Mouse (Mus musculus): ENCODE results near the gene Dnajc7. TPM values are rescaled to one million over a fixed set of nuclear protein-coding genes. Genes with fewer than 3 reads are reported as not detected.
A peak's percentile ranks its signal among the peaks of the same experiment; 100 is the strongest.
"Not testable (repeated sequence)": the region's sequence is repeated elsewhere in the genome, so short reads cannot be mapped to it uniquely, and the experiment has no call there.

Dnajc7 gene
- total RNA-seq, 2 experiments from 2014 or later: 242 to 257 TPM

GRCm38 (mm10) chr11:100585148-100585547, 34.8 kb downstream of the Dnajc7 start:
- Histone ChIP-seq H3K4me3 (no peak overlapping the region), H3K27ac (peak overlapping the region; percentile 48; the same call in 1 of the 2 replicates)
- DNase-seq (ENCODE audit: low spot score in 2 of 2): no peak
- no peak for TF ChIP-seq CTCF (conservative IDR thresholded peaks at IDR 0.05)

DNA sequence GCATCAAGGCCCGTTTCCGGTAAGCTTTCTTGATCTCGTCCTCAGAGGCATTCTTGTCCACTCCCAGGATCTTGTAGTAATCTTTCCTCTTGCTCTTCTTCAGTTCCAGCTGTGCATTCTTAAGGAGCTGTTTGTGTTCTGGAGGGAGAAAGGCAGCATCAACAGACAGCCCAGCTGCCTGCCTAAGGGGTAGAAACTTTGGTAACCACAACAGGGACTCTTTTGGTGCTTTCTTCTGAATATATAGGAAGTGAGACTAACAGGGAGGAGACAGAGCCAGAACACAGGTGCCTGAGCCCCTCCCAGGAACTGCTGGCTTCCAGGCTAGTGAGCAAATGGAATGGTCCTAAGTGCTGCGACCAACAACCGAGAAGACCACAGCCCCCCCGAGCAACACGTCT, 35.4 kb downstream of the Dnajc7 start:
- peak overlapping the region; percentile 18; the same call in 1 of the 2 replicates for H3K27ac ChIP-seq
- TF ChIP-seq CTCF (conservative IDR thresholded peaks at IDR 0.05): no peak
- H3K4me3 ChIP-seq: no peak overlapping the region
- no peak for DNase-seq (ENCODE audit: low spot score in 2 of 2)

- no peak overlapping the region for H3K4me3 ChIP-seq
- no peak for TF ChIP-seq CTCF (conservative IDR thresholded peaks at IDR 0.05)
- DNase-seq (ENCODE audit: low spot score in 2 of 2): no peak
- peak overlapping the region; percentile 21; the same call in 1 of the 2 replicates for H3K27ac ChIP-seq
Measured at GRCm38 (mm10) chr11:100582836-100583235, 37.1 kb downstream of the Dnajc7 start.

- H3K27ac ChIP-seq: peak overlapping the region; percentile 76; the same call in 1 of the 2 replicates
- not testable (repeated sequence) for H3K4me3 ChIP-seq; DNase-seq (ENCODE audit: low spot score in 2 of 2)
Measured at GRCm38 (mm10) chr11:100582413-100582812, 37.6 kb downstream of the Dnajc7 start.

DNA sequence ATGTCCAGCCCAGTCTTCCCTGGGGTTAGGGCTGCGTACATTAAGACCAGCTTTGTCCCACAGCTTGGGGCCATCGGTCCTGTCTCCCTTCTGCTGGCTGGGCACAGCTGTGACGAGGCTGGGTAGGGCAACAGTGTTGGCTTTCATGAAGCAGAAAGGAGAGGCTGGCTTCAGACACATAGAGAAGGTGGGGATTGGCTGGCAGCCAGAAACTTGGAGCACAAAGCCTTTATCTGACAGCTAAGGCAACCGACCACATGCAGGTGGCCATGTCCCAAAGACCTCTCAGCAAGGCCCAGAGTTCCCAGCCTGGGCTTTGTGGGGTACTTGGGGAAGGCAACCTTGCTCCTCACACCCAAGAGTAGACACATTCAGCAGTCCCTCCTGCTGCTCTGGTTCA, 38.2 kb downstream of the Dnajc7 start:
- no peak overlapping the region for H3K4me3 ChIP-seq
- DNase-seq (ENCODE audit: low spot score in 2 of 2): peak; percentile 53 to 57
- H3K27ac ChIP-seq: peak overlapping the region; percentile 76
- no peak for TF ChIP-seq CTCF (conservative IDR thresholded peaks at IDR 0.05)

DNA sequence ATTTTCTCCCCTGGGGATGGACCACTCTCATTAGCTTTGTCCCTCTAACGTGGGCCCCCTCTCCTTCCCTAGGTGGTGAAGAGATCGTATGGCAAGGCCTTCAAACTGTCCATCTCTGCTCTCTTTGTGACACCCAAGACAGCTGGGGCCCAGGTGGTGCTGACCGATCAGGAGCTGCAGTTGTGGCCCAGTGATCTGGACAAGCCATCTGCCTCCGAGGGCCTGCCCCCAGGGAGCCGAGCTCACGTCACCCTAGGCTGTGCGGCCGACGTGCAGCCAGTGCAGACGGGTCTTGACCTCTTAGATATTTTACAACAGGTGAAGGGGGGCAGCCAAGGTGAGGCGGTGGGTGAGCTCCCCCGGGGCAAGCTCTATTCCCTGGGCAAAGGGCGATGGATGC, 39.7 kb downstream of the Dnajc7 start:
- Histone ChIP-seq H3K4me3 (peak overlapping the region; percentile 15; the same call in 1 of the 2 replicates), H3K27ac (peak overlapping the region; percentile 36; the same call in 1 of the 2 replicates)
- DNase-seq (ENCODE audit: low spot score in 2 of 2): no peak
- TF ChIP-seq CTCF (conservative IDR thresholded peaks at IDR 0.05): no peak

GRCm38 (mm10) chr11:100579116-100579799, 40.7 kb downstream of the Dnajc7 start:
- DNase-seq (ENCODE audit: low spot score in 2 of 2): no peak
- peak overlapping the region; percentile 89; the same call in 1 of the 2 replicates for H3K27ac ChIP-seq
- peak overlapping the region; percentile 28 for H3K4me3 ChIP-seq
- TF ChIP-seq CTCF (conservative IDR thresholded peaks at IDR 0.05): no peak

DNA sequence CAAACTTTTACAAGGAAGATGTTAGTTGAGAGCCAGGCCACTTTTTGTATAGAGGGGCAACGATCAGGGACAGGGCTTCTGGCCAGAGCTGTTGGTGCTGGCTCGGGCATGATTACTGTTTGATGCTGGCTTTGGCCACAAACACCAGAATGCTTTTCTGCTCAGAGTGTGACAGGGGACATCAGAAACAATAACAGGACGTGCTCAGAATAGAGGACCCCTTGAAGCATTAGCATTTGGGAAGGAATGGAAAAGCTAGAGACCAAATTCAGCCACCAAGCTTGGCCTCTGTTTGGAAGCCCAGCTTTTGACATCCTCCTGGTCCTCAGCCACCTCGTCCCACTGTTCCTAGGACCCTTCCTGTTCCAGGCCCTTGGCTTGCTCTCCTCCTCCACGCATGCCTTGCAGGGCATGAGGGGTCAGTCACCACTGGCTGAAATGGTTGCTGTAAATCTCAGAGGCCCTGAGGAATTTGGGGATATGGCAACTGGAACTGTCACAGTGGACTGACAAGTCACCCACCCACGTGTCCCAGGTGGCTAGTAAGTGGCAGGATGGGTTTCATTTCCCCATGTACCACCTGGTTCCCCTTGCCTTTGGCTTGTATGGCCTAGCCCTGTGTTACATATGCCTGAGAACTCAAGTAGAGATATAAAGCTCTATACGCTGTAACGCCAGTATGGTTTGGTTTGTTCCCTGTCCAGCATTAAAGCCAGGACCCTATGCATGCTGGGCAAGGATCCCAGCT, 41.9 kb downstream of the Dnajc7 start:
- peak overlapping the region; percentile 76 for H3K4me3 ChIP-seq
- no peak for TF ChIP-seq CTCF (conservative IDR thresholded peaks at IDR 0.05)
- H3K27ac ChIP-seq: peak overlapping the region; percentile 89
- no peak for DNase-seq (ENCODE audit: low spot score in 2 of 2)

DNA sequence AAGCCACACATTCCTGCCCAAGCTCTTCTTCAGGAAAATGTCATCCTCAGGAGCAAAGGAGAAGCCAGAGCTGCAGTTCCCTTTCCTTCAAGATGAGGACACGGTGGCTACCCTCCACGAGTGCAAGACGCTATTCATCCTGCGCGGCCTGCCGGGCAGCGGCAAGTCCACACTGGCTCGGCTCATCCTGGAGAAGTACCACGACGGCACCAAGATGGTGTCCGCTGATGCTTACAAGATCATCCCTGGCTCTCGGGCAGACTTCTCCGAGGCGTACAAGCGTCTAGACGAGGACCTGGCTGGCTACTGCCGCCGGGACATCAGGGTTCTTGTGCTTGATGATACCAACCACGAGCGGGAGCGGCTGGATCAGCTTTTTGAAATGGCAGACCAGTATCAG, 43.7 kb downstream of the Dnajc7 start:
- TF ChIP-seq CTCF (conservative IDR thresholded peaks at IDR 0.05): no peak
- Histone ChIP-seq H3K27ac (peak overlapping the region; percentile 89), H3K4me3 (peak overlapping the region; percentile 76)
- DNase-seq (ENCODE audit: low spot score in 2 of 2): no peak

GRCm38 (mm10) chr11:100575484-100575855, 44.5 kb downstream of the Dnajc7 start:
- DNase-seq (ENCODE audit: low spot score in 2 of 2): peak; percentile 47 to 68
- TF ChIP-seq CTCF (conservative IDR thresholded peaks at IDR 0.05): no peak
- H3K27ac ChIP-seq: peak overlapping the region; percentile 89
- H3K4me3 ChIP-seq: peak overlapping the region; percentile 76

DNA sequence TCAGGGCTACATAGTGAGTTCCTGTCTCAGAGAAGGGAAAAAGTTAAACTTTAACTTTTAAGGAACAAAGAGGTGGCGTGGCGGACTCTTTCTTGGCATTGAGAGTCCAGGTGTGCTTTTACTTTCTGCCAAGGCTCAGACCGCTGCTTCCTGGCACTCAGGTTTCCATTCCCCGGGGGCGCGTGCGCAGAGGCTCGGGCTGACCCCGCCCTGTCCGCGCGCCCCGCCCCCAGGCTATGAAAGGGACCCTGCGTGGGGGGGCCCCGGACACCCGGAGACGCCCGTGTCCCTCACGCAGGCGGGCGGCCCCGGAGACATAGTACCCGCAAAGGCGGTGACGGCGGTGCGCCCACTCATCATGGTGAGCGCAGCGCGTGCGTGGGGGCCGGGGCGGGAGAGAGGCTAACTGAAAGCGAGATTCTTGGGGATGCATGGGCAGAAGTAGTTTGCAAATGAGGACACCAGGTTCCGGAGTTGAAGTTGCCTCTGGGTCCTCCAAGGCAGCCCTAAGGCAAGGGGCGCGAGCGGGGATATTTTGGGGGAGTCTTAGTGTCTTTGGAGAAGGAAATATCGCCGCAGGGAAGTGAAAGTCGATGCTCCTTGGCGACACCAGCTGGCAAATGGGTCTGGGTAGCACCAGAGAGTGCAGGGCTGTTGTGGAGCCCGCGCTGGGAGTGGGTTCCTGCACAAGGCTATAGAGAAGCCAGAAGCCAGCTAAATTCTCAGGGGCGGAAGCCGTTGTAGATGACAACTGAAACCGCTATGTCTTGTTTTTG, 45.1 kb downstream of the Dnajc7 start, which contains the start of gene Cnp:
Gene Cnp, plus strand, starts transcription at position 197 of the 776 bp plus-strand sequence.
- Histone ChIP-seq H3K4me3 (peak within 1 kb of the TSS; percentile 76), H3K27ac (peak within 1 kb of the TSS; percentile 89)
- peak; percentile 46 to 53 for DNase-seq (ENCODE audit: low spot score in 2 of 2)
- TF ChIP-seq CTCF (conservative IDR thresholded peaks at IDR 0.05): peak; percentile 43

GRCm38 (mm10) chr11:100574188-100574587, 45.8 kb downstream of the Dnajc7 start:
- peak overlapping the region; percentile 89; the same call in 1 of the 2 replicates for H3K27ac ChIP-seq
- peak overlapping the region; percentile 76; the same call in 1 of the 2 replicates for H3K4me3 ChIP-seq

GRCm38 (mm10) chr11:100571202-100571567, 48.8 kb downstream of the Dnajc7 start:
- peak in 1 of 2 experiments; percentile 43 for DNase-seq (ENCODE audit: low spot score in 2 of 2)
- peak overlapping the region; percentile 41 for H3K4me3 ChIP-seq
- peak overlapping the region; percentile 68; the same call in 1 of the 2 replicates for H3K27ac ChIP-seq
- TF ChIP-seq CTCF (conservative IDR thresholded peaks at IDR 0.05): no peak

More at GRCm38 (mm10) chr11:100574188-100574587, 45.8 kb downstream of the Dnajc7 start:
- no peak for DNase-seq (ENCODE audit: low spot score in 2 of 2)
- TF ChIP-seq CTCF (conservative IDR thresholded peaks at IDR 0.05): no peak
